Mouse (Mus musculus) cortical plate, adult 2 months (tissue): ENCODE measurements around the gene Gm8926. TPM values are rescaled to one million over a fixed set of nuclear protein-coding genes. Genes with fewer than 3 reads are reported as not detected.
"Not testable (repeated sequence)": the region's sequence is repeated elsewhere in the genome, so short reads cannot be mapped to it uniquely, and the experiment has no call there.

Experiments
- H3K27ac ChIP-seq: fragments of 200-500 bp; 2 replicates; pipeline ENCODE4 v1.5.1; 2012; ENCODE audit warnings: low read length, control low read depth, inconsistent platforms; ENCODE audit not compliant: insufficient read depth
- H3K4me1 ChIP-seq: fragments of 200-500 bp; 2 replicates; pipeline ENCODE4 v1.6.1; 2011; ENCODE audit warnings: low read length; ENCODE audit not compliant: control insufficient read depth, insufficient read depth
- H3K4me3 ChIP-seq: fragments of 200-500 bp; 2 replicates; pipeline ENCODE4 v1.5.1; 2011; ENCODE audit warnings: mild to moderate bottlenecking, low read length, control low read depth; ENCODE audit not compliant: insufficient read depth
- polyA plus RNA-seq: library from polyadenylated mRNA; depleted of rRNA; stranded (reverse); fragments of >200 nt; gene quantifications from 2 replicates; pipeline ENCODE4 v1.2.3, GENCODE M21; 2012; rRNA removed

The Gm8926 gene
- polyA plus RNA-seq, result not detected in 2 replicates

DNA sequence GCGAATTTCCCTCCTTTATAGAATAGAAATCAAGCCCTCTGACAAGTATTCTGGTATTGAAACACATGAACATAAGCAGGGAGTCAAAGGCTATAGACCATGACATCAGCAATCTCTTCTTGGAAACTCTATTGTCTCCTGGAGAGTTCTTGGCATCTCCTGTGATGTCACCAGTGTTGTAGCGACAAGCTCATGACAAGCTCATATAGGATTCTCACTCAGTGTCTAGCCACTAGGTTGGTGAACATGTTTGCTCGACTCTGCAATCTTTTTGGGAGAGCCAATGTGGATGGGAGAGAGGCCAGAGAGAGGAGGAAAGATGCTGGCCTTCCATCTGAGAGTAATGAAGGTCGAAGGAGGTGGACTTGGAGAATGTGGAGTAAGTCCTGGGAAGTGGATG lies at the start of gene Gm8926:
Gene Gm8926 (plus strand): TSS at position 301 of the 400 bp plus-strand sequence.
- H3K4me3 ChIP-seq, H3K4me1 ChIP-seq, H3K27ac ChIP-seq: not testable (repeated sequence)

Other genes with a start within 250 kb of the Gm8926 start
- gene Gm6460, start 175.6 kb upstream of the Gm8926 start, polyA plus RNA-seq, result not detected in 2 replicates
- not detected in 2 replicates for gene Gm8922, start 88.6 kb upstream of the Gm8926 start, polyA plus RNA-seq
- not detected in 2 replicates for gene Gm6465, start 75.0 kb downstream of the Gm8926 start, polyA plus RNA-seq
- not detected in 2 replicates for gene 4933402N22Rik, start 147.5 kb downstream of the Gm8926 start, polyA plus RNA-seq